Mouse (Mus musculus) limb, embryonic 14.5 days (tissue): Measurements from ENCODE around the gene Vmn1r23. TPM values are rescaled to one million over a fixed set of nuclear protein-coding genes. Genes with fewer than 3 reads are reported as not detected.
"Not testable (repeated sequence)": the region's sequence is repeated elsewhere in the genome, so short reads cannot be mapped to it uniquely, and the experiment has no call there.

Experiments
- ATAC-seq: fragments of 200-750 bp; cut with Nextera tagmentation; 2 replicates; pipeline ENCODE4 v1.8.0; 2017; ENCODE audit warnings: low read depth, moderate number of reproducible peaks, moderate TSS enrichment; ENCODE audit not compliant: low FRiP score
- DNase-seq: peaks from one replicate; pipeline ENCODE4 v3.0.0-alpha.2; 2015; ENCODE audit warnings: low spot score
- H3K27ac ChIP-seq: fragments of 300-500 bp; sonication (generic); replicated peaks from 2 replicates; pipeline ENCODE4 v1.5.1; 2014; ENCODE audit warnings: low read depth, mild to moderate bottlenecking, low read length, moderate library complexity, mixed read lengths
- H3K27me3 ChIP-seq: fragments of 300-500 bp; sonication (generic); 2 replicates; pipeline ENCODE4 v1.6.1; 2014; ENCODE audit warnings: low read length, mixed read lengths; ENCODE audit not compliant: control insufficient read depth, insufficient read depth
- H3K36me3 ChIP-seq: fragments of 300-500 bp; sonication (generic); 2 replicates; pipeline ENCODE4 v1.6.1; 2014; ENCODE audit warnings: mild to moderate bottlenecking, low read length, moderate library complexity, mixed read lengths; ENCODE audit not compliant: control insufficient read depth, insufficient read depth
- H3K4me1 ChIP-seq: fragments of 300-500 bp; sonication (generic); 2 replicates; pipeline ENCODE4 v1.6.1; 2014; ENCODE audit warnings: antibody characterized with exemption, low read length, mixed read lengths; ENCODE audit not compliant: control insufficient read depth, insufficient read depth
- H3K4me2 ChIP-seq: fragments of 300-500 bp; sonication (generic); replicated peaks from 2 replicates; pipeline ENCODE4 v1.6.1; 2014; ENCODE audit warnings: low read depth, mild to moderate bottlenecking, low read length, moderate library complexity; ENCODE audit not compliant: severe bottlenecking
- H3K4me3 ChIP-seq: fragments of 300-500 bp; sonication (generic); replicated peaks from 2 replicates; pipeline ENCODE4 v1.5.1; 2014; ENCODE audit warnings: low read length
- H3K9ac ChIP-seq: fragments of 300-500 bp; sonication (generic); 2 replicates; pipeline ENCODE4 v1.6.1; 2014; ENCODE audit warnings: mild to moderate bottlenecking, low read depth, low read length, moderate library complexity; ENCODE audit not compliant: severe bottlenecking
- H3K9me3 ChIP-seq: fragments of 300-500 bp; sonication (generic); 2 replicates; pipeline ENCODE4 v1.6.1; 2016; ENCODE audit warnings: low read length; ENCODE audit not compliant: control insufficient read depth
- POLR2A ChIP-seq: fragments of 200-500 bp; IDR thresholded peaks from 2 replicates; pipeline ENCODE4 v1.8.0; 2012; ENCODE audit warnings: inconsistent platforms, mild to moderate bottlenecking, moderate library complexity, borderline replicate concordance; ENCODE audit not compliant: insufficient read depth, insufficient read length; ENCODE audit errors: extremely low read depth
- WGBS: fragments of 180-500 bp; shearing (Covaris S2); extraction: QIAGEN DNeasy Blood & Tissue Kit; methylation state at CpG from one replicate; pipeline ENCODE4 v1.1.7; 2014; 5-methylcytosine and 5-hydroxymethylcytosine counted together
- polyA plus RNA-seq, 2 experiments: library from polyadenylated mRNA; depleted of rRNA in 1 of 2; stranded (reverse) in 1 of 2; unstranded in 1 of 2; fragments of >200 nt; fragmentation: Nextera tagmentation in 1 of 2; extraction: Ambion mirVana in 1 of 2; gene quantifications; 2 replicates each; pipeline versions ENCODE4 v1.2.1 to v1.2.3; 2012 to 2014

Vmn1r23 gene
- not detected in 2 replicates for polyA plus RNA-seq (2012; rRNA removed)
- polyA plus RNA-seq (2014; fragmentation: Nextera tagmentation; extraction: Ambion mirVana) = not detected in 2 replicates

DNA sequence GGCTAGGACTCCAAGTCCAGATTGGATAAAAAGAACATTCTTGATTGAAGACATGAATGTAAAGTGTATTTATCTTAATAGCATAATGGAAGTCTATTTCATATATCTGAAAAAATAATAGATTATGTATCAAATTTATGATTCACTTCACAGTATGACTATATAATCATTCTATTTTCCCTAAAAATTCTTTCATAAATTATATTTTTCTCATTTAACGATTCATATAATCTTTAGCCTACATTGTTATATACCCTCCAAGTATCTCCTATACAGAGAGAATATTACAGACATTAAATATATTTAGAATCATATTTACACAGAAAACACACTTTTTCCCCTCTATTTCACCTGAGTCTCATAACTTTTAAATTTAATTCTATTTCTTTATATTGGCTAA is at the start of gene Vmn1r23:
Vmn1r23 (minus strand) TSS at position 101 of the 400 bp plus-strand sequence.
- no peak within 1 kb of the TSS for H3K4me3 ChIP-seq
- 93% methylated on average over 1 of the region's 1 CpGs for WGBS
- H3K9ac ChIP-seq = no peak within 1 kb of the TSS
- H3K27ac ChIP-seq = no peak within 1 kb of the TSS
- no peak for ATAC-seq
- H3K4me1 ChIP-seq = no peaks in the 10 kb centered on the region
- no peak for DNase-seq
- no peak for TF ChIP-seq POLR2A
- H3K27me3 ChIP-seq = no peaks in the 10 kb centered on the region
- H3K9me3 ChIP-seq = no peaks in the 10 kb centered on the region
- no peak within 1 kb of the TSS for H3K4me2 ChIP-seq
- no peaks in the 10 kb centered on the region for H3K36me3 ChIP-seq

DNA sequence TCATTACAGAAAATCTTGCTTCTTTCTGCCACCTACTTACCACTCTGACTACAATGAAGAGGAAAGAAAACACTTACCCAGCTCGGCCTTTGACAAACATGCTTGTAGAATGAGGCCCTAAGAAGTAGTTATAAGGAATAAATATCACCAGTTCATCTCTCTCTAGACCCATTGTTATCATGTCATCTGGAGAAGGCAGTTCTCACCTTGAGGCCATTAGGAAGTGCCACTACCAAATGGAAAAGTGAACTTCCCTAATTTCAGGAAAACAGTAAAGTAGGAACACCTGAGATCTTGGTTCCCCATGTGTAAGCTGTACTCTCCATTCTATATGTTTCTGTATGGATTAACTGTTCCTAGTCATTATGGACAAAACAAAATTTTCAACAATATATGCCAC is 34.8 kb upstream of the Vmn1r23 start, which contains the start of gene Vmn1r24:
Vmn1r24 (minus strand) TSS at position 101 of the 400 bp plus-strand sequence.
- not testable (repeated sequence) for H3K27ac ChIP-seq, H3K4me2 ChIP-seq, ATAC-seq, H3K9me3 ChIP-seq, H3K36me3 ChIP-seq, DNase-seq, H3K27me3 ChIP-seq, H3K4me1 ChIP-seq, H3K4me3 ChIP-seq, H3K9ac ChIP-seq
- WGBS = 77% methylated on average over 1 of the region's 1 CpGs

DNA sequence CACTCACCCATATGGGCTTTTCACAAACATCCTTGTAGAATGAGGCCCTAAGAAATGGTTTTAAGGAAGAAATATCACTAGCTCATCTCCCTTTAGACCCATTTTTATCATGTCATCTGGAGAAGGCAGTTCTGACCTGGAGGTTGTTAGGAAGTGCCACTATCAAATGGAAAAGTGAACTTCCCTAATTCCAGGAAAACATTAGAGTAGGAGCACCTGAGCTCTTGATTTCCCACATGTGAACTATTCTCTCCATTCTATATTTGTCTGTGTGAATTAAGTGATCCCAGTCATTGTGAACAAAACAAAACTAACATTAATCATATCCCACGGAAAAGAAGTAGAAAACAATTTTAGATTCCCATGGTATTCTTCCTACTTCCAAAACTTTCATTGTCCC is 18.7 kb downstream of the Vmn1r23 start, which contains the start of gene Vmn1r22:
Vmn1r22 (minus strand) TSS at position 101 of the 400 bp plus-strand sequence.
- H3K27me3 ChIP-seq = no peaks in the 10 kb centered on the region
- TF ChIP-seq POLR2A = no peak
- H3K4me3 ChIP-seq = no peak within 1 kb of the TSS
- H3K36me3 ChIP-seq = no peaks in the 10 kb centered on the region
- DNase-seq (no peak), ATAC-seq (no peak)
- H3K4me1 ChIP-seq = no peaks in the 10 kb centered on the region
- H3K9me3 ChIP-seq = no peaks in the 10 kb centered on the region
- 86% methylated on average over 1 of the region's 1 CpGs for WGBS
- H3K9ac ChIP-seq = no peak within 1 kb of the TSS
- no peak within 1 kb of the TSS for H3K4me2 ChIP-seq
- no peak within 1 kb of the TSS for H3K27ac ChIP-seq

Other genes with a start within 250 kb of the Vmn1r23 start
- gene Pyurf, start 234.8 kb downstream of the Vmn1r23 start, polyA plus RNA-seq (2012; rRNA removed) = 9.9 and 11.7 TPM in 2 replicates
- gene Pyurf, start 234.8 kb downstream of the Vmn1r23 start, polyA plus RNA-seq (2014; fragmentation: Nextera tagmentation; extraction: Ambion mirVana) = 14.6 and 14.7 TPM in 2 replicates
- gene Lancl2, start 224.3 kb downstream of the Vmn1r23 start, polyA plus RNA-seq (2012; rRNA removed) = 15.5 and 17.8 TPM in 2 replicates
- gene Lancl2, start 224.3 kb downstream of the Vmn1r23 start, polyA plus RNA-seq (2014; fragmentation: Nextera tagmentation; extraction: Ambion mirVana) = 23.0 and 27.6 TPM in 2 replicates
- gene Vopp1, start 101.7 kb downstream of the Vmn1r23 start, polyA plus RNA-seq (2012; rRNA removed) = 46.2 and 46.3 TPM in 2 replicates
- gene Vopp1, start 101.7 kb downstream of the Vmn1r23 start, polyA plus RNA-seq (2014; fragmentation: Nextera tagmentation; extraction: Ambion mirVana) = 27.5 and 31.9 TPM in 2 replicates
- not detected in 2 replicates for gene Vmn1r21, start 76.5 kb downstream of the Vmn1r23 start, polyA plus RNA-seq (2012; rRNA removed)
- gene Vmn1r21, start 76.5 kb downstream of the Vmn1r23 start, polyA plus RNA-seq (2014; fragmentation: Nextera tagmentation; extraction: Ambion mirVana) = not detected in 2 replicates
- gene Vmn1r22, start 18.8 kb downstream of the Vmn1r23 start, polyA plus RNA-seq (2012; rRNA removed) = not detected in 2 replicates
- gene Vmn1r22, start 18.8 kb downstream of the Vmn1r23 start, polyA plus RNA-seq (2014; fragmentation: Nextera tagmentation; extraction: Ambion mirVana) = not detected in 2 replicates
- not detected in 2 replicates for gene Vmn1r24, start 34.7 kb upstream of the Vmn1r23 start, polyA plus RNA-seq (2012; rRNA removed)
- not detected in 2 replicates for gene Vmn1r24, start 34.7 kb upstream of the Vmn1r23 start, polyA plus RNA-seq (2014; fragmentation: Nextera tagmentation; extraction: Ambion mirVana)
- not detected in 2 replicates for gene Vmn1r25, start 54.0 kb upstream of the Vmn1r23 start, polyA plus RNA-seq (2012; rRNA removed)
- not detected in 2 replicates for gene Vmn1r25, start 54.0 kb upstream of the Vmn1r23 start, polyA plus RNA-seq (2014; fragmentation: Nextera tagmentation; extraction: Ambion mirVana)
- gene Vmn1r26, start 88.3 kb upstream of the Vmn1r23 start, polyA plus RNA-seq (2012; rRNA removed) = not detected in 2 replicates
- not detected in 2 replicates for gene Vmn1r26, start 88.3 kb upstream of the Vmn1r23 start, polyA plus RNA-seq (2014; fragmentation: Nextera tagmentation; extraction: Ambion mirVana)